Mouse (Mus musculus): ENCODE measurements around the gene Snrnp40.

Snrnp40 gene

DNA sequence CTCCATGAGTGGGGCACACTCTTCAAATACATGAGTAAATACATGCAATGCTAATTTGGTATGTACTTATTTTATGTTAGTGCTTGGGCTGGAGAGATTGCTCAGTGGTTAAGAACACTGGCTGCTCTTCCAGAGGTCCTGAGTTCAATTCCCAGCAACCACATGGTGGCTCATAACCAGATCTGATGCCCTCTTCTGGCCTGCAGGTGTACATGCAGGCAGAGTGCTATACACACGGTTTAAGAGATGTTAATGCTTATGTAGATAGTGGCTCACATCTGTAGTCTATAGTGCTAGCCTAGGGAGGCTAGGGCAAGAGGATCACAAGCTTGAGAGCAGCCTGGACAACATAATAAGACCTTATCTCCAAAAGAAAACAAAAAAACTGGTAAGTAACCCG, 20.5 kb downstream of the Snrnp40 start:
- CTCF ChIA-PET = no interaction called here

DNA sequence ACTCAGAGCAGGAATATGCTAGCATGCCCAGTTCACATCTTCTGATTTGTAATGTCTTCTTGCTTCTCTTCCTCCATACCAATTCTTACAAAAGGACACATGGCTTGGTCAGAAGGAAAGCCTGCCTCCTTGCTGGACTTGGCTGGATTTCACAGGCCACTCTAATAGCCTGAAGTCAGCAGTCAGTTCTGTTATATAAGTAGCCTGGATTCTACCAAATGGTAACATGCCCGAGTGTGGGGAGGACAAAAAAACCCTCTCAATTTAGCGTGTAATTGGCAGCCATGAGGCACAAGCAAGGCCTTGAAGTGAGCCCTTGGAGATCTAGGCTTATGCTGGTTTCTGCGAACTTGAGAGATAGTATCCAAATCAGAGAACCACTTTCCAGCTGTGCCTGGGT, 27.3 kb downstream of the Snrnp40 start:
- CTCF ChIA-PET = no interaction called here

DNA sequence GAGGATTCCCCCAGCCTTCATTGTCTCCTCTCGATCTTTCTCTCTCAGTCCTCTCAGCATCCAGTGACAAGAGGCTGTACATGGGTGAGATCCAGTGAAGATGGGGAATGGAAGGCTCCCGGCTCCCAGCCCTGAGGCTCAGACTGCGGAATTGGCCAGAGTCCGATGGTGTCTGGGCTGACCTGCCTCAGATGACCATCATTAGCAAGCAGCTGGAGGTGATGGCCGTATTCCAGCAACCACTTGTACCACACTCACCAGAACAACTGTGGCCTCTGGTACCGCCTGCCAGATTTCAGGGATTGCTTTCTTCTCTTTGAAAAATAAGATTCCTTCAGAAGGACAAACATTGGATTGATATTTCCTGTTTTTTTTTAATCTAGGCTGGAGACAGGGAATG, 29.6 kb downstream of the Snrnp40 start:
- CTCF ChIA-PET = no interaction called here

DNA sequence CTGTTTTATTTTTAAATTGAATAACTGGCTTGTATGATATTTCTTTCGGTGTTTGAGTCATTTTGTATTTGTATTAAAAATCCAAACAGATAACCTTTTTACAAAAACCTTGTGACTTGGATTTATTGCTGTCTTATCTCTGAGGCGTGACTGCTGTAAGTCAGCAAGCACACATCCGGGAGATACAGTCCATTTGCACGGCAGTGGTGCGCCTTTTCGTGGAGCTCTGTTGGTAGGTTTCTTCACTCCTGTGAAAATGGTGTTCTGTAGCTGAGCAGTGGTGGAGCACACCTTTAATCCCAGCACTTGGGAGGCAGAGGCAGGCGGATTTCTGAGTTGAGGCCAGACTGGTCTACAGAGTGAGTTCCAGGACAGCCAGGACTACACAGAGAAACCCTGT, 30.0 kb downstream of the Snrnp40 start:
- CTCF ChIA-PET = no interaction called here

DNA sequence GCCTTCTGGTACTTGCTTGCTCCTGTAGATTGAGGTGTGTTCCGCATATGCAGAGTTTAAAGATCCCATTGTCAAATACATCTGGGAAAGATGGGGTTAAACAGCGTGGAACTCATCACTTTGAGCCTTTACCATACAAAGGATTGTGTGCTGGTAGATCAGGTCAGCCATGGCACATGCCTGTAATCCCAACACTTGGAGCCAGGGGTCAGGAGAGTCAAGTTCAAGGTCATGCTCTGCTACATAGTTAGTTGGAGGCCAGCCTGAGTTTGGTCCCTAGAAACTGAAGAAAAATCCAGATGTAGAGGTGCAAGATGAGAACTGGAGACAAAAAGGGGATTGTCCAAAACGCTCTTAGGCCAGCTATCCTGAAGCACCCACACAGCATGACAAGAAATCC, 31.3 kb downstream of the Snrnp40 start:
- CTCF ChIA-PET = no interaction called here

Measured in spleen, embryonic (tissue).